In the genomic region with DNA sequence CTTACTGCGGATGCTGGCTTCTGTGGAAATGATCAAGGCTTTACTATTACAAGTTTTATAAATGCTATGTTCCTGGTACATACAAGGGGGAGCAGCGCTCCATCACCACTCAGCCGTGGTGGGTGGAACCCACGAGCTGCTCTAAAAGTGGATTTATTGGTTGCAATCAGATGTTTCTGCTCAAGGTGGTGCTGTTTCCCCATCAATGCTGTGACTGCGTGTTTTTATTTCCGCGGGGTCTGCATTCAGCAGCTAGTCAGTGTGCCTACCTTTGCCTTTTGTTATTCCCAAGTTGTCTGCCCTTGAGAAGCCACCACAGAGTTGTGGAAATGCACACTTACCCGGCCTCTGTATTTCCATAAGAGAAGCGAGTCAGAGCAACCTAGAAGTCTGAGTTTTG, we compare ENCODE assay signal across 9 mouse cellular contexts.
A peak's percentile ranks its signal among the peaks of the same experiment; 100 is the strongest.
DNase-seq lines count a peak whose midpoint lies in the region; ATAC-seq lines count a peak whose summit lies in the region.
"Had no signal": no experiment of that assay in that cellular context is flagged by ENCODE, and none has a peak within 500 bp of the region (broad histone marks: within the 10 kb centered on the region; RNA-seq: fewer than 3 reads in every experiment).

No protein-coding gene starts in this region.

- peak; percentile 45; the same call in 1 of the 2 replicates for ATAC-seq in limb, embryonic 13.5 days (ENCODE audit: low FRiP score, low read depth)
- peak; percentile 54 for ATAC-seq in neural tube, embryonic 13.5 days (ENCODE audit: low read depth)

- H3K9ac ChIP-seq in limb, embryonic 13.5 days, result peak overlapping the region; percentile 15; the same call in 1 of the 2 replicates
- no peak overlapping the region for H3K9ac ChIP-seq in neural tube, embryonic 13.5 days
- H3K9ac ChIP-seq: embryonic facial prominence, embryonic 13.5 days had no signal

- no peak overlapping the region for H3K4me3 ChIP-seq in limb, embryonic 13.5 days
- no peak overlapping the region for H3K4me3 ChIP-seq in neural tube, embryonic 13.5 days
- H3K4me3 ChIP-seq: embryonic facial prominence, embryonic 13.5 days had no signal

- no peak overlapping the region for H3K4me2 ChIP-seq in limb, embryonic 13.5 days (replicated peaks)
- no peak overlapping the region for H3K4me2 ChIP-seq in neural tube, embryonic 13.5 days
- H3K4me2 ChIP-seq: embryonic facial prominence, embryonic 13.5 days had no signal

- 21% methylated on average over 9 of the region's 9 CpGs for WGBS in limb, embryonic 13.5 days
- WGBS in neural tube, embryonic 13.5 days, result 29% methylated on average over 9 of the region's 9 CpGs

- no peak overlapping the region for H3K27ac ChIP-seq in limb, embryonic 13.5 days
- no peak overlapping the region for H3K27ac ChIP-seq in neural tube, embryonic 13.5 days (replicated peaks)
- H3K27ac ChIP-seq: embryonic facial prominence, embryonic 13.5 days had no signal

- intact Hi-C loops in gastrocnemius, postnatal 14 days (cut with DNase I; ENCODE audit: low total_unique reads), result loop anchor here (5.0 to 10.0 kb wide), 3 partner anchors 81 to 311 kb away; a partner anchor contains a TSS

- no peaks in the 10 kb centered on the region for H3K36me3 ChIP-seq in limb, embryonic 13.5 days
- no peaks in the 10 kb centered on the region for H3K36me3 ChIP-seq in neural tube, embryonic 13.5 days
- H3K36me3 ChIP-seq: embryonic facial prominence, embryonic 13.5 days had no signal

- peak; percentile 24 for DNase-seq in ovary, postnatal 36 days (ENCODE audit: low spot score)
- DNase-seq in ovary, postnatal 10 days (ENCODE audit: low spot score), result no peak
- DNase-seq in cerebellum, postnatal 14 days, result peak; percentile 77 to 80
- peak; percentile 33 for DNase-seq in gastrocnemius, postnatal 14 days
- peak; percentile 53 for DNase-seq in kidney, adult 9 months
- DNase-seq in urinary bladder, postnatal 4 days (ENCODE audit: low spot score in 2 of 2), result no peak

- H3K4me1 ChIP-seq in limb, embryonic 13.5 days, result peaks cover 45% of the 10 kb centered on the region
- peaks cover 39% of the 10 kb centered on the region for H3K4me1 ChIP-seq in neural tube, embryonic 13.5 days (replicated peaks)

- H3K27me3 ChIP-seq in limb, embryonic 13.5 days, result no peaks in the 10 kb centered on the region
- no peaks in the 10 kb centered on the region for H3K27me3 ChIP-seq in neural tube, embryonic 13.5 days
- H3K27me3 ChIP-seq: embryonic facial prominence, embryonic 13.5 days had no signal

- H3K9me3 ChIP-seq in limb, embryonic 13.5 days, result no peaks in the 10 kb centered on the region
- no peaks in the 10 kb centered on the region for H3K9me3 ChIP-seq in neural tube, embryonic 13.5 days
- H3K9me3 ChIP-seq: embryonic facial prominence, embryonic 13.5 days had no signal

Comparison
In these comparisons a context has a peak if more than half of its experiments do, and no peak if none do; other contexts are left out.
1. DNase-seq: peak in ovary, postnatal 36 days (single experiment), cerebellum, postnatal 14 days (2 of 2), gastrocnemius, postnatal 14 days (single experiment) and kidney, adult 9 months (single experiment); none in ovary, postnatal 10 days (single experiment) and urinary bladder, postnatal 4 days (0 of 2).